Mouse (Mus musculus) heart, adult 2 months (tissue): ENCODE results near the gene Pkd2.

Source experiments
- CTCF ChIP-seq: fragments of 200-600 bp; IDR thresholded peaks from 2 replicates; pipeline ENCODE4 v1.8.1; 2022; ENCODE audit warnings: antibody characterized with exemption, mild to moderate bottlenecking, moderate library complexity
- EP300 ChIP-seq: fragments of 200-500 bp; IDR thresholded peaks from 2 replicates; pipeline ENCODE4 v1.6.1; 2011; ENCODE audit warnings: low read depth, low read length, control low read depth; ENCODE audit not compliant: insufficient read depth
- POLR2A ChIP-seq: fragments of 200-500 bp; IDR thresholded peaks from 2 replicates; pipeline ENCODE4 v1.6.1; 2011; ENCODE audit warnings: mild to moderate bottlenecking, low read depth, low read length, control low read depth; ENCODE audit not compliant: insufficient read depth

DNA sequence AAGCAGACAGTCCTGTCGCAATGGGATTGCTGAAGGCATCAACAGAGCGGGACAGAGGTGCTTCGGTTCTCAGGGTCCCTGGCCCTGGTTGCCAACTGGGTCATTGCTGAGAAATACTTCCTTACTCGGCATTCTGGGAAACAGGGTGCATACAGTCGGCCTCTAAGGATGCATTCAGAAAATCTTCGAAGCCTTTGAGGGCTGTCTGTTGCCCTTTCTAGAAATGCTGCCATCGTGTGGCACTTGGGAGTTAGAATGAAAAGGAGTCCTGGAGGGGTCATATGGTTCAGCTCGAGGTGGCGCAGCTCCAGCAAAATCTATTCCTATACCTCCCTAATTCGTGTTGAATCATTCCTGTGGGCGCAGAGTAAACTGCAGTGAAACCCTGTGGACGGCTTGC is 26.4 kb upstream of the Pkd2 start:
- no peak for TF ChIP-seq POLR2A
- TF ChIP-seq CTCF: peak; percentile 62
- no peak for TF ChIP-seq EP300
